Mouse (Mus musculus) liver, embryonic 11.5 days (tissue): ENCODE data around the gene Mrps7. TPM values are rescaled to one million over a fixed set of nuclear protein-coding genes. Genes with fewer than 3 reads are reported as not detected.
"Not testable (repeated sequence)": the region's sequence is repeated elsewhere in the genome, so short reads cannot be mapped to it uniquely, and the experiment has no call there.

Source experiments
- ATAC-seq: fragments of 200-750 bp; cut with Nextera tagmentation; replicated peaks from 2 replicates; pipeline ENCODE4 v1.8.0; 2017; ENCODE audit warnings: moderate number of reproducible peaks, mild to moderate bottlenecking, moderate TSS enrichment, moderate library complexity; ENCODE audit not compliant: low FRiP score
- DNase-seq: peaks from one replicate; pipeline ENCODE4 v3.0.0-alpha.2; 2017; ENCODE audit warnings: low spot score
- H3K27ac ChIP-seq: fragments of 300-500 bp; sonication (generic); 2 replicates; pipeline ENCODE4 v1.5.1; 2014; ENCODE audit warnings: mild to moderate bottlenecking, low read depth, low read length, control low read depth
- H3K27me3 ChIP-seq: fragments of 300-500 bp; sonication (generic); replicated peaks from 2 replicates; pipeline ENCODE4 v1.6.1; 2014; ENCODE audit warnings: low read length, mixed read lengths; ENCODE audit not compliant: control insufficient read depth, insufficient read depth
- H3K36me3 ChIP-seq: fragments of 300-500 bp; sonication (generic); 2 replicates; pipeline ENCODE4 v1.6.1; 2014; ENCODE audit warnings: mild to moderate bottlenecking, low read length, moderate library complexity, mixed read lengths; ENCODE audit not compliant: control insufficient read depth, insufficient read depth
- H3K4me1 ChIP-seq: fragments of 300-500 bp; sonication (generic); replicated peaks from 2 replicates; pipeline ENCODE4 v1.6.1; 2014; ENCODE audit warnings: low read length, mixed read lengths; ENCODE audit not compliant: control insufficient read depth, insufficient read depth
- H3K4me2 ChIP-seq: fragments of 300-500 bp; sonication (generic); 2 replicates; pipeline ENCODE4 v1.6.1; 2014; ENCODE audit warnings: mild to moderate bottlenecking, control low read depth, moderate library complexity
- H3K4me3 ChIP-seq: fragments of 300-500 bp; sonication (generic); 2 replicates; pipeline ENCODE4 v1.5.1; 2014; ENCODE audit warnings: low read depth, low read length, control low read depth
- H3K9ac ChIP-seq: fragments of 300-500 bp; sonication (generic); 2 replicates; pipeline ENCODE4 v1.6.1; 2014; ENCODE audit warnings: low read depth, low read length, control low read depth
- H3K9me3 ChIP-seq: fragments of 300-500 bp; sonication (generic); 2 replicates; pipeline ENCODE4 v1.6.1; 2016; ENCODE audit warnings: low read length, inconsistent platforms, mixed read lengths; ENCODE audit not compliant: control insufficient read depth
- WGBS: fragments of 180-500 bp; shearing (Covaris S2); extraction: QIAGEN DNeasy Blood & Tissue Kit; methylation state at CpG from one replicate; pipeline ENCODE4 v1.1.7; 2014; 5-methylcytosine and 5-hydroxymethylcytosine counted together
- polyA plus RNA-seq: library from polyadenylated mRNA; unstranded; fragments of >200 nt; fragmentation: Nextera tagmentation; extraction: Ambion mirVana; gene quantifications from 2 replicates; pipeline ENCODE4 v1.2.1, GENCODE M21; 2014

Gene Mrps7
- polyA plus RNA-seq, 1 experiment from 2014 or later: 121 TPM

GRCm38 (mm10) chr11:115645498-115645897 is 41.8 kb downstream of the Mrps7 start:
- WGBS: 92% methylated on average over 14 of the region's 14 CpGs
- H3K4me3 ChIP-seq, H3K9ac ChIP-seq, H3K4me2 ChIP-seq, H3K27ac ChIP-seq, H3K4me1 ChIP-seq, ATAC-seq, H3K9me3 ChIP-seq, DNase-seq, H3K27me3 ChIP-seq: not testable (repeated sequence)
- H3K36me3 ChIP-seq: peaks cover 11% of the 10 kb centered on the region

GRCm38 (mm10) chr11:115646439-115646838 is 42.7 kb downstream of the Mrps7 start:
- Histone ChIP-seq H3K9me3 (no peaks in the 10 kb centered on the region), H3K27me3 (no peaks in the 10 kb centered on the region), H3K4me2 (no peak overlapping the region), H3K4me3 (no peak overlapping the region), H3K36me3 (peaks cover 11% of the 10 kb centered on the region), H3K27ac (no peak overlapping the region), H3K4me1 (no peaks in the 10 kb centered on the region), H3K9ac (no peak overlapping the region)
- DNase-seq: no peak
- 92% methylated on average over 9 of the region's 9 CpGs for WGBS
- no peak for ATAC-seq

GRCm38 (mm10) chr11:115647459-115647858 is 43.7 kb downstream of the Mrps7 start:
- Histone ChIP-seq H3K9me3 (no peaks in the 10 kb centered on the region), H3K27ac (no peak overlapping the region), H3K4me2 (no peak overlapping the region), H3K9ac (no peak overlapping the region), H3K27me3 (no peaks in the 10 kb centered on the region), H3K4me3 (no peak overlapping the region), H3K36me3 (peaks cover 11% of the 10 kb centered on the region), H3K4me1 (no peaks in the 10 kb centered on the region)
- WGBS: 74% methylated on average over 6 of the region's 6 CpGs
- no peak for DNase-seq
- ATAC-seq: no peak

- H3K27me3 ChIP-seq: no peaks in the 10 kb centered on the region
- no peak overlapping the region for H3K27ac ChIP-seq
- no peaks in the 10 kb centered on the region for H3K4me1 ChIP-seq
- H3K4me3 ChIP-seq: no peak overlapping the region
- H3K9me3 ChIP-seq: no peaks in the 10 kb centered on the region
- 79% methylated on average over 10 of the region's 10 CpGs for WGBS
- H3K4me2 ChIP-seq: no peak overlapping the region
- peaks cover 11% of the 10 kb centered on the region for H3K36me3 ChIP-seq
- no peak overlapping the region for H3K9ac ChIP-seq
- DNase-seq: no peak
- no peak for ATAC-seq
These were observed 46.0 kb downstream of the Mrps7 start for GRCm38 (mm10) chr11:115649706-115650105.

GRCm38 (mm10) chr11:115651680-115652079 is 48.0 kb downstream of the Mrps7 start:
- 92% methylated on average over 3 of the region's 3 CpGs for WGBS
- Histone ChIP-seq H3K27ac (no peak overlapping the region), H3K9ac (no peak overlapping the region), H3K4me1 (no peaks in the 10 kb centered on the region), H3K36me3 (peaks cover 4% of the 10 kb centered on the region; the same call in 1 of the 2 replicates), H3K4me2 (no peak overlapping the region), H3K27me3 (no peaks in the 10 kb centered on the region), H3K9me3 (no peaks in the 10 kb centered on the region), H3K4me3 (no peak overlapping the region)
- DNase-seq (no peak), ATAC-seq (no peak)

- Histone ChIP-seq H3K4me1 (no peaks in the 10 kb centered on the region), H3K4me3 (no peak overlapping the region), H3K27me3 (no peaks in the 10 kb centered on the region), H3K9me3 (no peaks in the 10 kb centered on the region), H3K27ac (no peak overlapping the region), H3K36me3 (peaks cover 3% of the 10 kb centered on the region; the same call in 1 of the 2 replicates), H3K9ac (no peak overlapping the region), H3K4me2 (no peak overlapping the region)
- DNase-seq (no peak), ATAC-seq (no peak)
- 77% methylated on average over 3 of the region's 3 CpGs for WGBS
These were observed 49.5 kb downstream of the Mrps7 start for GRCm38 (mm10) chr11:115653194-115653593.

GRCm38 (mm10) chr11:115654128-115654527 is 50.4 kb downstream of the Mrps7 start:
- H3K4me2 ChIP-seq: no peak overlapping the region
- DNase-seq (no peak), ATAC-seq (no peak)
- WGBS: 56% methylated on average over 2 of the region's 2 CpGs
- no peak overlapping the region for H3K4me3 ChIP-seq
- no peaks in the 10 kb centered on the region for H3K27me3 ChIP-seq
- H3K4me1 ChIP-seq: 0 out of 2 replicates have a peak, but pooled peaks cover 3% of the 10 kb centered on the region
- H3K9me3 ChIP-seq: no peaks in the 10 kb centered on the region
- H3K36me3 ChIP-seq: peaks cover 3% of the 10 kb centered on the region; the same call in 1 of the 2 replicates
- H3K9ac ChIP-seq: no peak overlapping the region
- no peak overlapping the region for H3K27ac ChIP-seq

Other genes starting within 250 kb of the Mrps7 start
- gene Hid1, start 236.2 kb upstream of the Mrps7 start, polyA plus RNA-seq: 2.2 and 3.4 TPM in 2 replicates
- gene Cdr2l, start 222.0 kb upstream of the Mrps7 start, polyA plus RNA-seq: 6.2 and 6.9 TPM in 2 replicates
- gene Mrpl58, start 200.2 kb upstream of the Mrps7 start, polyA plus RNA-seq: 165 TPM in 2 replicates
- 835 and 884 TPM in 2 replicates for gene Atp5h, start 184.0 kb upstream of the Mrps7 start, polyA plus RNA-seq
- gene Kctd2, start 183.8 kb upstream of the Mrps7 start, polyA plus RNA-seq: 8.4 and 8.9 TPM in 2 replicates
- 0.18 and 0.27 TPM in 2 replicates for gene Trim80, start 163.4 kb upstream of the Mrps7 start, polyA plus RNA-seq
- gene Slc16a5, start 141.5 kb upstream of the Mrps7 start, polyA plus RNA-seq: not detected in 2 replicates
- gene Armc7, start 128.3 kb upstream of the Mrps7 start, polyA plus RNA-seq: 5.7 and 6.0 TPM in 2 replicates
- 96.8 and 105 TPM in 2 replicates for gene Nt5c, start 112.1 kb upstream of the Mrps7 start, polyA plus RNA-seq
- 435 and 437 TPM in 2 replicates for gene Jpt1, start 89.5 kb upstream of the Mrps7 start, polyA plus RNA-seq
- gene Sumo2, start 67.6 kb upstream of the Mrps7 start, polyA plus RNA-seq: 874 and 889 TPM in 2 replicates
- gene Nup85, start 39.5 kb upstream of the Mrps7 start, polyA plus RNA-seq: 277 and 296 TPM in 2 replicates
- gene Gga3, start 126 bp downstream of the Mrps7 start, polyA plus RNA-seq: 23.6 and 27.4 TPM in 2 replicates
- gene Mif4gd, start 9.0 kb downstream of the Mrps7 start, polyA plus RNA-seq: 39.0 and 41.4 TPM in 2 replicates
- 30.2 and 30.9 TPM in 2 replicates for gene Slc25a19, start 24.4 kb downstream of the Mrps7 start, polyA plus RNA-seq
- gene Grb2, start 104.7 kb downstream of the Mrps7 start, polyA plus RNA-seq: 47.2 and 52.8 TPM in 2 replicates
- gene Tmem94, start 161.5 kb downstream of the Mrps7 start, polyA plus RNA-seq: 14.1 and 14.4 TPM in 2 replicates
- gene Caskin2, start 209.7 kb downstream of the Mrps7 start, polyA plus RNA-seq: 13.5 and 14.0 TPM in 2 replicates
- 36.1 and 36.4 TPM in 2 replicates for gene Tsen54, start 210.8 kb downstream of the Mrps7 start, polyA plus RNA-seq
- 15.6 and 18.7 TPM in 2 replicates for gene Llgl2, start 220.1 kb downstream of the Mrps7 start, polyA plus RNA-seq